Mouse (Mus musculus) forebrain, embryonic 12.5 days (tissue): ENCODE data around the gene Hnrnpul1. TPM values are rescaled to one million over a fixed set of nuclear protein-coding genes. Genes with fewer than 3 reads are reported as not detected.
"Not testable (repeated sequence)": the region's sequence is repeated elsewhere in the genome, so short reads cannot be mapped to it uniquely, and the experiment has no call there.

Experiments used
- ATAC-seq: fragments of 200-750 bp; cut with Nextera tagmentation; 2 replicates; pipeline ENCODE4 v1.8.0; 2017; ENCODE audit warnings: moderate TSS enrichment; ENCODE audit not compliant: low FRiP score
- H3K27ac ChIP-seq: fragments of 300-500 bp; sonication (generic); 2 replicates; pipeline ENCODE4 v1.5.1; 2016; ENCODE audit warnings: mild to moderate bottlenecking
- H3K27me3 ChIP-seq: fragments of 300-500 bp; sonication (generic); 2 replicates; pipeline ENCODE4 v1.6.1; 2016; ENCODE audit warnings: mild to moderate bottlenecking
- H3K36me3 ChIP-seq: fragments of 300-500 bp; sonication (generic); replicated peaks from 2 replicates; pipeline ENCODE4 v1.6.1; 2016; ENCODE audit warnings: mild to moderate bottlenecking
- H3K4me1 ChIP-seq: fragments of 300-500 bp; sonication (generic); 2 replicates; pipeline ENCODE4 v1.6.1; 2016
- H3K4me2 ChIP-seq: fragments of 300-500 bp; sonication (generic); 2 replicates; pipeline ENCODE4 v1.6.1; 2016; ENCODE audit warnings: mild to moderate bottlenecking, moderate library complexity
- H3K4me3 ChIP-seq: fragments of 300-500 bp; sonication (generic); replicated peaks from 2 replicates; pipeline ENCODE4 v1.5.1; 2016; ENCODE audit warnings: mild to moderate bottlenecking
- H3K9ac ChIP-seq: fragments of 300-500 bp; sonication (generic); 2 replicates; pipeline ENCODE4 v1.6.1; 2016; ENCODE audit warnings: mild to moderate bottlenecking
- H3K9me3 ChIP-seq: fragments of 300-500 bp; sonication (generic); 2 replicates; pipeline ENCODE4 v1.6.1; 2016
- WGBS: fragments of 180-500 bp; shearing (Covaris S2); methylation state at CpG from one replicate; pipeline ENCODE4 v1.1.7; 2016; 5-methylcytosine and 5-hydroxymethylcytosine counted together
- polyA plus RNA-seq: library from polyadenylated mRNA; unstranded; fragments of >200 nt; fragmentation: Nextera tagmentation; extraction: Ambion mirVana; gene quantifications from 2 replicates; pipeline ENCODE4 v1.2.1, GENCODE M21; 2016

The Hnrnpul1 gene
- 78.4 and 86.0 TPM in 2 replicates for polyA plus RNA-seq

GRCm38 (mm10) chr7:25754738-25755467, at the start of gene Hnrnpul1:
Gene Hnrnpul1 (minus strand): TSS chr7:25754757.
- peak; percentile 93 for ATAC-seq
- Histone ChIP-seq H3K36me3 (peaks cover 35% of the 10 kb centered on the region), H3K4me3 (peak within 1 kb of the TSS; percentile 94), H3K4me2 (peak within 1 kb of the TSS; percentile 95), H3K9me3 (no peaks in the 10 kb centered on the region), H3K27ac (peak within 1 kb of the TSS; percentile 98), H3K9ac (peak within 1 kb of the TSS; percentile 98), H3K4me1 (peaks cover 23% of the 10 kb centered on the region), H3K27me3 (no peaks in the 10 kb centered on the region)
- WGBS, result under 1% methylated on average over 55 of the region's 55 CpGs

GRCm38 (mm10) chr7:25803460-25803859, 48.9 kb upstream of the Hnrnpul1 start:
- ATAC-seq, result no peak
- 84% methylated on average over 13 of the region's 13 CpGs for WGBS
- H3K27ac ChIP-seq, result no peak overlapping the region
- no peak overlapping the region for H3K9ac ChIP-seq
- H3K9me3 ChIP-seq, result peaks cover 2% of the 10 kb centered on the region; the same call in 1 of the 2 replicates
- H3K36me3 ChIP-seq, result no peaks in the 10 kb centered on the region
- H3K4me3 ChIP-seq, result no peak overlapping the region
- H3K27me3 ChIP-seq, result no peaks in the 10 kb centered on the region
- H3K4me2 ChIP-seq, result no peak overlapping the region
- H3K4me1 ChIP-seq, result peaks cover 9% of the 10 kb centered on the region; the same call in 1 of the 2 replicates

GRCm38 (mm10) chr7:25802241-25803125, 47.9 kb upstream of the Hnrnpul1 start:
- Histone ChIP-seq H3K27me3 (no peaks in the 10 kb centered on the region), H3K9ac (no peak overlapping the region), H3K4me3 (no peak overlapping the region), H3K9me3 (peaks cover 4% of the 10 kb centered on the region; the same call in 1 of the 2 replicates), H3K4me1 (peaks cover 9% of the 10 kb centered on the region; the same call in 1 of the 2 replicates), H3K4me2 (peak overlapping the region; percentile 4; the same call in 1 of the 2 replicates), H3K27ac (no peak overlapping the region), H3K36me3 (no peaks in the 10 kb centered on the region)
- no peak for ATAC-seq
- WGBS, result 36% methylated on average over 24 of the region's 24 CpGs

DNA sequence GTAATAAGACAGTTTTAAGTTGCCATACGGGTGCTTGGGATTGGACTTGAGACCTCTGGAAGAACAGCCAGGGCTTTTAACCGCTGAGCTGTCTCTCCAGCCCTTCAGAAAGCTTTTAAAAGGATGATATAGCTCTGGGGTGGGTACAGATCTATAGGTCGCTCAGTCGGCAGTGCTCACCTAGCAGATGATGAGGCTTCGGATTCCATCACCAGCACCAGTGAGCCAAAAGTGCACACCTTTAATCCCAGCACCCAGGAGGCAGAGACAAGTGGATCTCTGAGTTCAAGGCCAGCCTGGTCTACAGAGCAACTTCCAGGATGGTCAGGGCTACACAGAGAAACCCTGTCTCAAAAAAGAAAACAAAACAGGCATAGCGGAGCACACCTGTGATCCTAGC, 46.5 kb upstream of the Hnrnpul1 start:
- no peak for ATAC-seq
- Histone ChIP-seq H3K4me3 (no peak overlapping the region), H3K9ac (no peak overlapping the region), H3K36me3 (no peaks in the 10 kb centered on the region), H3K9me3 (peaks cover 4% of the 10 kb centered on the region; the same call in 1 of the 2 replicates), H3K4me1 (peaks cover 9% of the 10 kb centered on the region; the same call in 1 of the 2 replicates), H3K27me3 (no peaks in the 10 kb centered on the region), H3K4me2 (no peak overlapping the region), H3K27ac (no peak overlapping the region)
- WGBS, result 92% methylated on average over 6 of the region's 6 CpGs

DNA sequence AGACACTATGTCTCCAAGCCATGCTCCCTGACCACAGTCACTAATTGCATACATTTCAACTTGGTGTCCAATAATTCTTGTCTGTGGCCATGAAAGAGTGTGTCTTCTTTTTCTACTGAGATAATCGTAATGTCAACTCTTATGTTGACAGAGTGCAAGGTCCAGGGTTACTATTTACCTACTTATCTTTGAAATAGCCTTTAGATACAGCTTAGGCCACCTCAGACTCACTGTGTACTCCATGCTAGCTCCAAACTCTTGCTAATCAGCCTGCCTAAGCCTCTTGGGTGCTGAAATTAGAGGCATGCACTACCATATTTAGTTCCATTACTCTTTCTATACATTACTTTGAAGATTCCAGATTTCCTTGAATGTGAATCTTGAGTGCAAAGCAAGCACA, 44.8 kb upstream of the Hnrnpul1 start:
- H3K4me2 ChIP-seq, result no peak overlapping the region
- H3K4me1 ChIP-seq, result peaks cover 6% of the 10 kb centered on the region; the same call in 1 of the 2 replicates
- H3K36me3 ChIP-seq, result no peaks in the 10 kb centered on the region
- peaks cover 4% of the 10 kb centered on the region; the same call in 1 of the 2 replicates for H3K9me3 ChIP-seq
- no peak overlapping the region for H3K9ac ChIP-seq
- no peaks in the 10 kb centered on the region for H3K27me3 ChIP-seq
- 90% methylated on average over 1 of the region's 1 CpGs for WGBS
- ATAC-seq, result no peak
- no peak overlapping the region for H3K4me3 ChIP-seq
- no peak overlapping the region for H3K27ac ChIP-seq

GRCm38 (mm10) chr7:25798540-25798939, 44.0 kb upstream of the Hnrnpul1 start:
- 82% methylated on average over 2 of the region's 2 CpGs for WGBS
- H3K9me3 ChIP-seq, result peaks cover 4% of the 10 kb centered on the region; the same call in 1 of the 2 replicates
- no peak overlapping the region for H3K9ac ChIP-seq
- H3K4me3 ChIP-seq, result no peak overlapping the region
- H3K4me2 ChIP-seq, result no peak overlapping the region
- H3K27me3 ChIP-seq, result no peaks in the 10 kb centered on the region
- H3K27ac ChIP-seq, result no peak overlapping the region
- peaks cover 6% of the 10 kb centered on the region; the same call in 1 of the 2 replicates for H3K4me1 ChIP-seq
- no peak for ATAC-seq
- H3K36me3 ChIP-seq, result no peaks in the 10 kb centered on the region

GRCm38 (mm10) chr7:25794775-25795174, 40.2 kb upstream of the Hnrnpul1 start:
- no peak for ATAC-seq
- peaks cover 4% of the 10 kb centered on the region; the same call in 1 of the 2 replicates for H3K9me3 ChIP-seq
- H3K27ac ChIP-seq, result no peak overlapping the region
- H3K9ac ChIP-seq, result no peak overlapping the region
- WGBS, result 94% methylated on average over 8 of the region's 8 CpGs
- no peaks in the 10 kb centered on the region for H3K36me3 ChIP-seq
- no peak overlapping the region for H3K4me3 ChIP-seq
- no peaks in the 10 kb centered on the region for H3K4me1 ChIP-seq
- H3K27me3 ChIP-seq, result no peaks in the 10 kb centered on the region
- no peak overlapping the region for H3K4me2 ChIP-seq

GRCm38 (mm10) chr7:25793679-25794078, 39.1 kb upstream of the Hnrnpul1 start:
- Histone ChIP-seq H3K36me3 (no peaks in the 10 kb centered on the region), H3K27ac (no peak overlapping the region), H3K4me3 (no peak overlapping the region), H3K4me1 (peaks cover 9% of the 10 kb centered on the region; the same call in 1 of the 2 replicates), H3K4me2 (no peak overlapping the region), H3K27me3 (no peaks in the 10 kb centered on the region), H3K9me3 (peaks cover 4% of the 10 kb centered on the region; the same call in 1 of the 2 replicates), H3K9ac (no peak overlapping the region)
- WGBS, result 52% methylated on average over 3 of the region's 3 CpGs
- no peak for ATAC-seq

DNA sequence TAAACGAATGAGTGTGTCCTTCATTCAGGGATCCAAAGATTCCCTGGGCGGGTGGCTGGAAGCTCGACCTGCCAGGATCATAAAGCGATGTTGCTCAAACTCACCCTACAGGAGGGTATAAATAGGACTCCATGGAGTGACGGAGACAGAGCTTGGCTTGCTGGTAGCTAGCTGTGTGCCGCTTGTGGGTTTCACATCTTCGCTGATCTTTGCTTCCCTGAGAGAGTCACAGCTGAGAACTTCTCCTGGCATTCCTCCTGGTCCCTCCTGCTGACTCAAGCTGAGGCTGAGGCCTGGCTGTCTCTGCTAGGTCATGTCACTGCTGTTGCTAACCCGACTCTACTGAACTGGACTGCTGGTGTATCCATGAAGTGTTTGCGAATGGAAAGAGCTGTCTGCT, 38.4 kb upstream of the Hnrnpul1 start:
- not testable (repeated sequence) for H3K36me3 ChIP-seq, H3K9me3 ChIP-seq, H3K4me3 ChIP-seq, ATAC-seq, H3K4me2 ChIP-seq, H3K9ac ChIP-seq, H3K27ac ChIP-seq, H3K27me3 ChIP-seq
- WGBS, result 83% methylated on average over 9 of the region's 9 CpGs
- H3K4me1 ChIP-seq, result peaks cover 15% of the 10 kb centered on the region

- Histone ChIP-seq H3K9ac (no peak overlapping the region), H3K36me3 (no peaks in the 10 kb centered on the region), H3K4me3 (no peak overlapping the region), H3K27ac (no peak overlapping the region), H3K4me2 (no peak overlapping the region), H3K4me1 (peaks cover 25% of the 10 kb centered on the region), H3K27me3 (no peaks in the 10 kb centered on the region), H3K9me3 (no peaks in the 10 kb centered on the region)
- no peak for ATAC-seq
- WGBS, result 80% methylated on average over 8 of the region's 8 CpGs
Measured at GRCm38 (mm10) chr7:25790615-25791014, 36.1 kb upstream of the Hnrnpul1 start.

- H3K4me1 ChIP-seq, result peaks cover 25% of the 10 kb centered on the region
- H3K9ac ChIP-seq, result peak overlapping the region; percentile 74
- no peaks in the 10 kb centered on the region for H3K9me3 ChIP-seq
- 34% methylated on average over 3 of the region's 3 CpGs for WGBS
- peak overlapping the region; percentile 50 for H3K4me3 ChIP-seq
- peak overlapping the region; percentile 80 for H3K4me2 ChIP-seq
- no peaks in the 10 kb centered on the region for H3K27me3 ChIP-seq
- no peaks in the 10 kb centered on the region for H3K36me3 ChIP-seq
- peak; percentile 16; the same call in 1 of the 2 replicates for ATAC-seq
- H3K27ac ChIP-seq, result peak overlapping the region; percentile 59
Measured at GRCm38 (mm10) chr7:25789129-25789440, 34.5 kb upstream of the Hnrnpul1 start.
